Mouse (Mus musculus): ENCODE results near the gene Nkx6-2.

- TF ChIP-seq CTCF (IDR thresholded peaks at IDR 0.05; ENCODE audit: borderline replicate concordance, control insufficient read depth, extremely low read depth, insufficient read depth, low read length, poor library complexity): no peak
- TF ChIP-seq POLR2A (IDR thresholded peaks at IDR 0.05; ENCODE audit: control insufficient read depth, extremely low read depth, insufficient read depth, low read length, poor library complexity): no peak
Measured at GRCm38 (mm10) chr7:139581801-139582571, 611 bp downstream of the Nkx6-2 start.
